Mouse (Mus musculus): Measurements from ENCODE around the gene Flt3l.
"Not testable (repeated sequence)": the region's sequence is repeated elsewhere in the genome, so short reads cannot be mapped to it uniquely, and the experiment has no call there.

The Flt3l gene

GRCm38 (mm10) chr7:45135993-45136567, at the start of gene Flt3l, which contains the start of gene Gm45713:
TSS of gene Flt3l (minus strand) at chr7:45136432.
TSS of gene Gm45713 (minus strand) at chr7:45136231.
- DNase-seq (ENCODE audit: low read depth, low spot score), result peak; percentile 61

GRCm38 (mm10) chr7:45185921-45186320, 49.7 kb upstream of the Flt3l start:
- DNase-seq (ENCODE audit: low read depth, low spot score), result no peak

GRCm38 (mm10) chr7:45183672-45184071, 47.4 kb upstream of the Flt3l start:
- no peak for DNase-seq (ENCODE audit: low read depth, low spot score)

- DNase-seq (ENCODE audit: low read depth, low spot score), result no peak
Measured at GRCm38 (mm10) chr7:45182606-45183005, 46.4 kb upstream of the Flt3l start.

GRCm38 (mm10) chr7:45182199-45182601, 46.0 kb upstream of the Flt3l start:
- DNase-seq (ENCODE audit: low read depth, low spot score), result peak; percentile 88

GRCm38 (mm10) chr7:45181540-45181939, 45.3 kb upstream of the Flt3l start:
- no peak for DNase-seq (ENCODE audit: low read depth, low spot score)

- no peak for DNase-seq (ENCODE audit: low read depth, low spot score)
Measured at GRCm38 (mm10) chr7:45180896-45181477, 44.8 kb upstream of the Flt3l start, which contains the start of gene Pth2. TSS of gene Pth2 (plus strand) at chr7:45180995.

- DNase-seq (ENCODE audit: low read depth, low spot score), result no peak
Measured at GRCm38 (mm10) chr7:45179469-45179868, 43.2 kb upstream of the Flt3l start, which contains the start of gene Gfy. TSS of gene Gfy (minus strand) at chr7:45179569.

GRCm38 (mm10) chr7:45178550-45178949, 42.3 kb upstream of the Flt3l start:
- no peak for DNase-seq (ENCODE audit: low read depth, low spot score)

GRCm38 (mm10) chr7:45176356-45176755, 40.1 kb upstream of the Flt3l start:
- DNase-seq (ENCODE audit: low read depth, low spot score), result no peak

- no peak for DNase-seq (ENCODE audit: low read depth, low spot score)
Measured at GRCm38 (mm10) chr7:45175929-45176328, 39.7 kb upstream of the Flt3l start.

GRCm38 (mm10) chr7:45175398-45175797, 39.2 kb upstream of the Flt3l start:
- no peak for DNase-seq (ENCODE audit: low read depth, low spot score)

GRCm38 (mm10) chr7:45174567-45175280, 38.5 kb upstream of the Flt3l start:
- DNase-seq (ENCODE audit: low read depth, low spot score), result no peak

GRCm38 (mm10) chr7:45173772-45174171, 37.5 kb upstream of the Flt3l start:
- DNase-seq (ENCODE audit: low read depth, low spot score), result not testable (repeated sequence)

- DNase-seq (ENCODE audit: low read depth, low spot score), result no peak
Measured at GRCm38 (mm10) chr7:45172974-45173373, 36.7 kb upstream of the Flt3l start.

GRCm38 (mm10) chr7:45169495-45169894, 33.3 kb upstream of the Flt3l start:
- no peak for DNase-seq (ENCODE audit: low read depth, low spot score)

- DNase-seq (ENCODE audit: low read depth, low spot score), result no peak
Measured at GRCm38 (mm10) chr7:45168656-45169055, 32.4 kb upstream of the Flt3l start.

- no peak for DNase-seq (ENCODE audit: low read depth, low spot score)
Measured at GRCm38 (mm10) chr7:45167761-45168445, 31.7 kb upstream of the Flt3l start.

- peak; percentile 71 for DNase-seq (ENCODE audit: low read depth, low spot score)
Measured at GRCm38 (mm10) chr7:45166950-45167401, 30.7 kb upstream of the Flt3l start.

GRCm38 (mm10) chr7:45165701-45166100, 29.5 kb upstream of the Flt3l start:
- no peak for DNase-seq (ENCODE audit: low read depth, low spot score)

GRCm38 (mm10) chr7:45164833-45165232, 28.6 kb upstream of the Flt3l start:
- no peak for DNase-seq (ENCODE audit: low read depth, low spot score)
